32 mouse cellular contexts compared by ENCODE assay signal in the genomic region with DNA sequence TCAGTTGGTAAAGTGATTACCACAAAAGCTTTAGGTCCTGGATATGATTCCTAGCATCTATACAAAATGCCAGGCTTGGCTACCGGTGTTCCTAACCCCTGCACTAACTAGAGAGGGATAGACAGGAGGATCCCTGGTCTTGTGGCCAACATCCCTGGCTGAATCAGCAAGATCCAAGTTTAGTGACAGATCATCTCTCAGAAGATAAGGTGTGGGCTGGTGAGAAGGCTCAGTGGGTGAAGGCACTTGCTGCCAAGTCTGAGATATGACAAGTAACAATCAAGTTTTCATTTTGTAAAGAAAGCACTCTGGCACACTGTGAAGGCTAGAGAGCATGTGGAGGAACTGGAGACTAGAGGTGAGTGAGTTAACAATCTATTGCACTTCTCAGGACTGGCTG.
A peak's percentile ranks its signal among the peaks of the same experiment; 100 is the strongest.
DNase-seq lines count a peak whose midpoint lies in the region; ATAC-seq and TF ChIP-seq lines count a peak whose summit lies in the region.
"Had no signal": no experiment of that assay in that cellular context is flagged by ENCODE, and none has a peak within 500 bp of the region (broad histone marks: within the 10 kb centered on the region; RNA-seq: fewer than 3 reads in every experiment).

No protein-coding gene starts in this region.

- H3K36me3 ChIP-seq in liver, embryonic 12.5 days: no peaks in the 10 kb centered on the region
- H3K36me3 ChIP-seq in liver, postnatal 0 days (replicated peaks; ENCODE audit: insufficient read depth, low read length): no peaks in the 10 kb centered on the region
- H3K36me3 ChIP-seq: embryonic facial prominence, embryonic 10.5 days; embryonic facial prominence, embryonic 13.5 days; forebrain, embryonic 12.5 days; forebrain, embryonic 15.5 days; G1E; heart, embryonic 12.5 days; heart, embryonic 15.5 days; hindbrain, embryonic 10.5 days had no signal

- no peak overlapping the region for H3K4me3 ChIP-seq in liver, embryonic 12.5 days
- H3K4me3 ChIP-seq in liver, postnatal 0 days (ENCODE audit: low read depth, low read length): no peak overlapping the region
- H3K4me3 ChIP-seq: embryonic facial prominence, embryonic 10.5 days; embryonic facial prominence, embryonic 13.5 days; erythroblast, embryonic 14.5 days; forebrain, embryonic 12.5 days; forebrain, embryonic 15.5 days; heart, embryonic 12.5 days; heart, embryonic 15.5 days; hindbrain, embryonic 10.5 days; hindbrain, embryonic 13.5 days had no signal

- no peak overlapping the region for H3K9ac ChIP-seq in liver, embryonic 12.5 days
- H3K9ac ChIP-seq in liver, postnatal 0 days (replicated peaks): no peak overlapping the region
- H3K9ac ChIP-seq: embryonic facial prominence, embryonic 13.5 days; forebrain, embryonic 12.5 days; forebrain, embryonic 15.5 days; heart, embryonic 12.5 days; heart, embryonic 15.5 days; hindbrain, embryonic 13.5 days had no signal

- no peak for TF ChIP-seq CTCF in liver, postnatal 0 days (IDR thresholded peaks at IDR 0.05; ENCODE audit: low read depth)

- TF ChIP-seq EP300 in liver, postnatal 0 days (IDR thresholded peaks at IDR 0.05; ENCODE audit: low read depth): no peak

- peak; percentile 30 to 65 for DNase-seq in frontal cortex, adult 2 months (ENCODE audit: extremely low spot score in 1 of 2, low spot score in 1 of 2)
- no peak for DNase-seq in frontal cortex, postnatal 14 days (ENCODE audit: low spot score in 2 of 2)
- no peak for DNase-seq in liver, postnatal 0 days
- DNase-seq in right cerebral cortex, postnatal 25 days: peak; percentile 16
- no peak for DNase-seq in right cerebral cortex, postnatal 4 days
- no peak for DNase-seq in retina, embryonic 14.5 days (ENCODE audit: low spot score)
- DNase-seq: adrenal gland, postnatal 10 days; adrenal gland, postnatal 36 days; B cell, adult 2 months; cerebellum, adult 11-12 months; cerebellum, adult 8-10 months; cerebellum, postnatal 10 days; cerebellum, postnatal 36 days; embryo, embryonic 11 days; gastrocnemius, postnatal 25 days; heart, adult 18-20 months; heart, postnatal 10 days; heart, postnatal 36 days had no signal

- no peak overlapping the region for H3K4me2 ChIP-seq in liver, embryonic 12.5 days
- H3K4me2 ChIP-seq in liver, postnatal 0 days (ENCODE audit: low read depth, low read length): no peak overlapping the region
- H3K4me2 ChIP-seq: embryonic facial prominence, embryonic 13.5 days; forebrain, embryonic 12.5 days; forebrain, embryonic 15.5 days; heart, embryonic 12.5 days; heart, embryonic 15.5 days; hindbrain, embryonic 13.5 days had no signal

- H3K4me1 ChIP-seq in liver, embryonic 12.5 days: peaks cover 4% of the 10 kb centered on the region; the same call in 1 of the 2 replicates
- H3K4me1 ChIP-seq in liver, postnatal 0 days (ENCODE audit: insufficient read depth): no peaks in the 10 kb centered on the region
- H3K4me1 ChIP-seq: embryonic facial prominence, embryonic 10.5 days; embryonic facial prominence, embryonic 13.5 days; forebrain, embryonic 12.5 days; forebrain, embryonic 15.5 days; heart, embryonic 12.5 days; heart, embryonic 15.5 days; hindbrain, embryonic 10.5 days; hindbrain, embryonic 13.5 days had no signal

- 79% methylated on average over 1 of the region's 1 CpGs for WGBS in liver, embryonic 12.5 days (ENCODE audit: insufficient replicate concordance)
- WGBS in liver, postnatal 0 days (ENCODE audit: insufficient replicate concordance): 65% methylated on average over 1 of the region's 1 CpGs

- H3K27ac ChIP-seq in liver, embryonic 12.5 days: no peak overlapping the region
- H3K27ac ChIP-seq in liver, postnatal 0 days (ENCODE audit: low read depth): no peak overlapping the region
- H3K27ac ChIP-seq: embryonic facial prominence, embryonic 10.5 days; embryonic facial prominence, embryonic 13.5 days; forebrain, embryonic 12.5 days; forebrain, embryonic 15.5 days; heart, embryonic 15.5 days; hindbrain, embryonic 10.5 days; hindbrain, embryonic 13.5 days had no signal

- no peaks in the 10 kb centered on the region for H3K27me3 ChIP-seq in liver, embryonic 12.5 days (replicated peaks)
- H3K27me3 ChIP-seq in liver, postnatal 0 days (ENCODE audit: insufficient read depth, low read length): no peaks in the 10 kb centered on the region
- H3K27me3 ChIP-seq: CH12.LX; embryonic facial prominence, embryonic 13.5 days; forebrain, embryonic 12.5 days; forebrain, embryonic 15.5 days; heart, embryonic 12.5 days; heart, embryonic 15.5 days; hindbrain, embryonic 13.5 days; Patski had no signal

- ATAC-seq in liver, embryonic 12.5 days: 0 out of 2 replicates have a peak, but pooled peaks have one; percentile 24
- no peak for ATAC-seq in liver, postnatal 0 days
- ATAC-seq: forebrain, embryonic 15.5 days; hindbrain, embryonic 16.5 days; Patski had no signal

- H3K9me3 ChIP-seq in liver, embryonic 12.5 days (replicated peaks): no peaks in the 10 kb centered on the region
- no peaks in the 10 kb centered on the region for H3K9me3 ChIP-seq in liver, postnatal 0 days (ENCODE audit: low read length)
- H3K9me3 ChIP-seq: embryonic facial prominence, embryonic 10.5 days; embryonic facial prominence, embryonic 13.5 days; forebrain, embryonic 12.5 days; forebrain, embryonic 15.5 days; G1E; heart, embryonic 12.5 days; heart, embryonic 15.5 days; hindbrain, embryonic 10.5 days; hindbrain, embryonic 13.5 days had no signal

Comparison
In these comparisons a context has a peak if more than half of its experiments do, and no peak if none do; other contexts are left out.
1. DNase-seq: peak in frontal cortex, adult 2 months (2 of 2) and right cerebral cortex, postnatal 25 days (single experiment); none in frontal cortex, postnatal 14 days (0 of 2), liver, postnatal 0 days (single experiment), right cerebral cortex, postnatal 4 days (single experiment) and retina, embryonic 14.5 days (single experiment).